Comparison of ENCODE assay signal across 25 mouse cellular contexts in the genomic region with DNA sequence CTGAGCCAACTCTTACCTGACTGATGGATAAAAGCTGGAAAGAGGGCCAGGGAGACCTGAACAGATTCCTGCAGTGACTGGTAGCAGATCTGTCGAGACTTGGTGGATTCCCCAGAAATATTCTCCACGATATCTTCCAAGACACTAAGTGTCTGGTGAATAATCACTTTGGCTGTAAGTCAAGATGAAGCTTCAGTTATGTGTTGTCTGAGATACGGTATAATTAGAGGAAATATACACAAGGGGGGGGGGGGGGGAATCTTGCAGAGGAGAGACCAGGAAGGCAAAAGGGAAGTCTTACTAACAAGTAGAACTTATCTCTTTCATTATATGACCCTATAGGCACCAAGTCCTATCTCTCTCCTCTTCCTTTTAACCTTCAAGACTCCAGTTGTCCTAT. TPM values are rescaled to one million over a fixed set of nuclear protein-coding genes. Genes with fewer than 3 reads are reported as not detected.
"Had no signal": no experiment of that assay in that cellular context is flagged by ENCODE, and none has a peak within 500 bp of the region (broad histone marks: within the 10 kb centered on the region; RNA-seq: fewer than 3 reads in every experiment).

No protein-coding gene starts in this region.

- H3K9me3 ChIP-seq: heart, embryonic 10.5 days; heart, embryonic 12.5 days; hindbrain, embryonic 10.5 days; hindbrain, embryonic 12.5 days; intestine, embryonic 15.5 days; limb, embryonic 13.5 days; limb, embryonic 15.5 days had no signal

- H3K4me2 ChIP-seq: heart, embryonic 12.5 days; hindbrain, embryonic 12.5 days; hindbrain, embryonic 14.5 days; intestine, embryonic 15.5 days; limb, embryonic 13.5 days; limb, embryonic 15.5 days had no signal

- H3K27me3 ChIP-seq: heart, embryonic 12.5 days; hindbrain, embryonic 12.5 days; intestine, embryonic 15.5 days; limb, embryonic 13.5 days; limb, embryonic 15.5 days had no signal

- H3K27ac ChIP-seq: gastrocnemius, adult 2 months; heart, embryonic 10.5 days; hindbrain, embryonic 10.5 days; hindbrain, embryonic 12.5 days; hindbrain, embryonic 14.5 days; intestine, embryonic 15.5 days; layer of hippocampus, adult 2 months; left cerebral cortex, adult 2 months; limb, embryonic 13.5 days; limb, embryonic 15.5 days had no signal

- ATAC-seq: inflammation-experienced regulatory T-cells, adult 6 months; intestine, embryonic 15.5 days; intestine, postnatal 0 days had no signal

- H3K4me1 ChIP-seq: heart, embryonic 10.5 days; heart, embryonic 12.5 days; hindbrain, embryonic 10.5 days; hindbrain, embryonic 12.5 days; intestine, embryonic 15.5 days; limb, embryonic 13.5 days had no signal

- H3K9ac ChIP-seq: heart, embryonic 12.5 days; hindbrain, embryonic 12.5 days; hindbrain, embryonic 14.5 days; intestine, embryonic 15.5 days; limb, embryonic 13.5 days; limb, embryonic 15.5 days had no signal

- H3K4me3 ChIP-seq: gastrocnemius, adult 2 months; heart, embryonic 10.5 days; heart, embryonic 12.5 days; hindbrain, embryonic 10.5 days; hindbrain, embryonic 12.5 days; intestine, embryonic 15.5 days; layer of hippocampus, adult 2 months; left cerebral cortex, adult 2 months; limb, embryonic 13.5 days; limb, embryonic 15.5 days had no signal

- DNase-seq: gastrocnemius, adult 2 months; gastrocnemius, postnatal 10 days; gastrocnemius, postnatal 25 days; heart, adult 18-20 months; heart, postnatal 10 days; heart, postnatal 4 days; kidney, adult 18-20 months; kidney, adult 8-10 months; kidney, postnatal 10 days; kidney, postnatal 25 days; kidney, postnatal 4 days had no signal

RNA-seq across cellular contexts. Expression of gene Gsg1l, which starts 27.7 kb away (rescaled TPM):
- total RNA-seq: gastrocnemius, adult 2 months; granulocyte monocyte progenitor cell, adult 5-6 weeks; liver, adult 2 months had no signal
- polyA plus RNA-seq: inflammation-experienced regulatory T-cells, adult 6 months had no signal
